Comparison of ENCODE assay signal across 27 mouse cellular contexts in the genomic region with DNA sequence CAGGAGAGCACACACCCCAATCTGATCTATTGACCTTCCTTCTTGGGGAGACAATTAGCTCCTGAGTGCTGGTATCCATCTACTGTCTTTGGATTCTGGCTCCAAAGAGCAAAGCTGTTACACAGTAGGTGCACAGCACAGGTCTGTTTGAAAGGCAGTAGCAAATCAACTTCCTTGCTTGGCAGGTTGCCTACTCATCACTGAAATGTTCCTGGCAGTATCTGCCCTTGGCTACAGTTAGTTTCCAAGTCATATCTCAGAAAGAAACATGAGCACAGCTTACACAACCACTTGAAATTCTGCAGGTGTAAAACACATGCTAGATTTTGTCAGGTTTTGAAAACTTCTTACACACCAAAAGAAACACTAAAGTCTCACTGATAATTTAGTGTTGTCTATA. TPM values are rescaled to one million over a fixed set of nuclear protein-coding genes. Genes with fewer than 3 reads are reported as not detected.
DNase-seq lines count a peak whose midpoint lies in the region; ATAC-seq lines count a peak whose summit lies in the region.
"Had no signal": no experiment of that assay in that cellular context is flagged by ENCODE, and none has a peak within 500 bp of the region (broad histone marks: within the 10 kb centered on the region; RNA-seq: fewer than 3 reads in every experiment).

No protein-coding gene starts in this region.

- H3K36me3 ChIP-seq in heart, embryonic 12.5 days, result no peaks in the 10 kb centered on the region
- H3K36me3 ChIP-seq in midbrain, embryonic 13.5 days, result no peaks in the 10 kb centered on the region
- H3K36me3 ChIP-seq: embryonic facial prominence, embryonic 13.5 days; hindbrain, embryonic 12.5 days; limb, embryonic 12.5 days; midbrain, embryonic 15.5 days; neural tube, embryonic 13.5 days; stomach, embryonic 15.5 days had no signal

- H3K27me3 ChIP-seq in heart, embryonic 12.5 days (replicated peaks), result peaks cover 39% of the 10 kb centered on the region
- H3K27me3 ChIP-seq in midbrain, embryonic 13.5 days, result no peaks in the 10 kb centered on the region
- H3K27me3 ChIP-seq: forebrain, embryonic 13.5 days; hindbrain, embryonic 12.5 days; midbrain, embryonic 15.5 days; neural tube, embryonic 13.5 days; stomach, embryonic 15.5 days had no signal

- DNase-seq in cerebellum, postnatal 14 days, result peak; percentile 50 to 74
- no peak for DNase-seq in cerebellum, adult 11 months
- peak; percentile 59 for DNase-seq in heart, adult 8-10 months (ENCODE audit: low spot score)
- peak; percentile 40 for DNase-seq in brain, adult 2 months (ENCODE audit: low read depth, low spot score)
- peak; percentile 33 to 60 for DNase-seq in heart, postnatal 14 days
- no peak for DNase-seq in neural tube, embryonic 10.5 days (ENCODE audit: extremely low spot score, low spot score)
- DNase-seq: cerebellum, adult 11-12 months; embryo, embryonic 11 days; gastrocnemius, postnatal 25 days; kidney, postnatal 36 days; lung, postnatal 4 days; thymus, postnatal 25 days had no signal

- H3K4me3 ChIP-seq in heart, embryonic 12.5 days, result no peak overlapping the region
- H3K4me3 ChIP-seq in midbrain, embryonic 13.5 days (replicated peaks), result no peak overlapping the region
- H3K4me3 ChIP-seq: embryonic facial prominence, embryonic 13.5 days; erythroblast, embryonic 14.5 days; forebrain, embryonic 13.5 days; hindbrain, embryonic 12.5 days; limb, embryonic 12.5 days; midbrain, embryonic 15.5 days; neural tube, embryonic 13.5 days; stomach, embryonic 15.5 days had no signal

- ATAC-seq in heart, embryonic 12.5 days (ENCODE audit: insufficient number of reproducible peaks, low FRiP score), result no peak
- ATAC-seq in midbrain, embryonic 13.5 days, result no peak
- ATAC-seq: activated CD4-positive, CD25-positive, alpha-beta regulatory T cell, adult 4 months; forebrain, embryonic 13.5 days; intestine, postnatal 0 days; midbrain, embryonic 15.5 days had no signal

- no peaks in the 10 kb centered on the region for H3K9me3 ChIP-seq in heart, embryonic 12.5 days (replicated peaks)
- H3K9me3 ChIP-seq in midbrain, embryonic 13.5 days, result no peaks in the 10 kb centered on the region
- H3K9me3 ChIP-seq: embryonic facial prominence, embryonic 13.5 days; forebrain, embryonic 13.5 days; hindbrain, embryonic 12.5 days; limb, embryonic 12.5 days; midbrain, embryonic 15.5 days; neural tube, embryonic 13.5 days; stomach, embryonic 15.5 days had no signal

- intact Hi-C loops in heart, postnatal 14 days (cut with DNase I), result no loop called here

- no peak overlapping the region for H3K27ac ChIP-seq in heart, embryonic 12.5 days (ENCODE audit: poor library complexity, severe bottlenecking)
- H3K27ac ChIP-seq in midbrain, embryonic 13.5 days, result no peak overlapping the region
- H3K27ac ChIP-seq: embryonic facial prominence, embryonic 13.5 days; forebrain, embryonic 13.5 days; hindbrain, embryonic 12.5 days; limb, embryonic 12.5 days; midbrain, embryonic 15.5 days; neural tube, embryonic 13.5 days; stomach, embryonic 15.5 days had no signal

- H3K9ac ChIP-seq in heart, embryonic 12.5 days, result no peak overlapping the region
- H3K9ac ChIP-seq in midbrain, embryonic 13.5 days (replicated peaks), result no peak overlapping the region
- H3K9ac ChIP-seq: embryonic facial prominence, embryonic 13.5 days; forebrain, embryonic 13.5 days; hindbrain, embryonic 12.5 days; limb, embryonic 12.5 days; midbrain, embryonic 15.5 days; neural tube, embryonic 13.5 days; stomach, embryonic 15.5 days had no signal

- H3K4me1 ChIP-seq in heart, embryonic 12.5 days (replicated peaks), result no peaks in the 10 kb centered on the region
- H3K4me1 ChIP-seq in midbrain, embryonic 13.5 days (replicated peaks), result no peaks in the 10 kb centered on the region
- H3K4me1 ChIP-seq: embryonic facial prominence, embryonic 13.5 days; hindbrain, embryonic 12.5 days; limb, embryonic 12.5 days; midbrain, embryonic 15.5 days; neural tube, embryonic 13.5 days; stomach, embryonic 15.5 days had no signal

- no peak overlapping the region for H3K4me2 ChIP-seq in heart, embryonic 12.5 days
- H3K4me2 ChIP-seq in midbrain, embryonic 13.5 days (replicated peaks), result no peak overlapping the region
- H3K4me2 ChIP-seq: embryonic facial prominence, embryonic 13.5 days; forebrain, embryonic 13.5 days; hindbrain, embryonic 12.5 days; limb, embryonic 12.5 days; liver, embryonic 11.5 days; midbrain, embryonic 15.5 days; neural tube, embryonic 13.5 days; stomach, embryonic 15.5 days had no signal

RNA-seq across cellular contexts. Expression of a gene that starts 9.7 kb away (rescaled TPM):
- 1 to 10 TPM; 2.4 to 3.2 (median 2.7) TPM for total RNA-seq in heart, adult 8-10 months (2022)
- 0.10 and 0.23 TPM in 2 replicates for polyA plus RNA-seq in heart, embryonic 12.5 days (2016; fragmentation: Nextera tagmentation; extraction: Ambion mirVana)
- 1 to 10 TPM in 1 of 2 experiments, under 1 TPM in 1; 0.78 to 1.6 TPM for total RNA-seq in heart, postnatal 14 days (2021)
- polyA plus RNA-seq in midbrain, embryonic 13.5 days (2015; fragmentation: Nextera tagmentation; extraction: Ambion mirVana), result 1.6 and 1.7 TPM in 2 replicates
- total RNA-seq: megakaryocyte-erythroid progenitor cell, adult 5-6 weeks had no signal
- polyA plus RNA-seq: activated CD4-positive, CD25-positive, alpha-beta regulatory T cell, adult 4 months; C2C12; erythroblast, embryonic 14.5 days had no signal

Comparison
In these comparisons a context has a peak if more than half of its experiments do, and no peak if none do; other contexts are left out.
1. DNase-seq: peak in cerebellum, postnatal 14 days (2 of 2), heart, adult 8-10 months (single experiment), brain, adult 2 months (single experiment) and heart, postnatal 14 days (2 of 2); none in cerebellum, adult 11 months (single experiment) and neural tube, embryonic 10.5 days (single experiment).